Mouse (Mus musculus): ENCODE results near the gene 4921536K21Rik.

Gene 4921536K21Rik

GRCm38 (mm10) chr11:3855846-3856245 lies 39.1 kb downstream of the 4921536K21Rik start:
- DNase-seq (ENCODE audit: low read depth, low spot score) = peak; percentile 88

- DNase-seq (ENCODE audit: low read depth, low spot score) = no peak
Observed at GRCm38 (mm10) chr11:3854156-3854555, 40.7 kb downstream of the 4921536K21Rik start.

- peak; percentile 87 for DNase-seq (ENCODE audit: low read depth, low spot score)
Observed at GRCm38 (mm10) chr11:3853481-3854034, 41.3 kb downstream of the 4921536K21Rik start.

- DNase-seq (ENCODE audit: low read depth, low spot score) = no peak
Observed at GRCm38 (mm10) chr11:3853031-3853430, 41.9 kb downstream of the 4921536K21Rik start.

GRCm38 (mm10) chr11:3851872-3852271 lies 43.0 kb downstream of the 4921536K21Rik start:
- DNase-seq (ENCODE audit: low read depth, low spot score) = peak; percentile 70

GRCm38 (mm10) chr11:3850746-3851277 lies 44.1 kb downstream of the 4921536K21Rik start:
- DNase-seq (ENCODE audit: low read depth, low spot score) = no peak

- peak; percentile 58 for DNase-seq (ENCODE audit: low read depth, low spot score)
Observed at GRCm38 (mm10) chr11:3850315-3850614, 44.6 kb downstream of the 4921536K21Rik start.

- DNase-seq (ENCODE audit: low read depth, low spot score) = no peak
Observed at GRCm38 (mm10) chr11:3849469-3850314, 45.2 kb downstream of the 4921536K21Rik start.

- DNase-seq (ENCODE audit: low read depth, low spot score) = no peak
Observed at GRCm38 (mm10) chr11:3846351-3846750, 48.5 kb downstream of the 4921536K21Rik start.

GRCm38 (mm10) chr11:3843943-3844734 lies 50.8 kb downstream of the 4921536K21Rik start:
- no peak for DNase-seq (ENCODE audit: low read depth, low spot score)

Measured in telencephalon, adult 2 months (tissue).